ENCODE assay signal across 37 mouse cellular contexts in the genomic region with DNA sequence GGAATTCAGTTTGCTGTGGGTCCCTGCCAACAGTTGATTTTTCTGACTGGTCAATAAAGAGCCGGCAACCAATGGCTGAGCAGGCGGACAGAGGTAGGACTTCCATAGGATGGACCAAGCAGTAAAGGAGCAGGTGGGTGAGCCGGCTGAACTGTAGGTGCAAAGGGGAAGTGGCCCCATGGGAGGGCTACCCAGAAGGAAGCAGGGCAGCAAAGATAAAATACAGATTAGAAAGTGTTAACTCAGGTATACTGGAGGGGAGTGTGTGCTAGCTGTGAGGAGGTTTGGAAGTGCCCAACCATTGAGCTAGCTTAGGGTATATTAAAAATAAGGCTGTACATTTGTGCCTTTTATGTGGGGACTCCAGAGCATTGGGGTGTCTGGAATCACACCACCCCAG. TPM values are rescaled to one million over a fixed set of nuclear protein-coding genes. Genes with fewer than 3 reads are reported as not detected.
"Had no signal": no experiment of that assay in that cellular context is flagged by ENCODE, and none has a peak within 500 bp of the region (broad histone marks: within the 10 kb centered on the region; RNA-seq: fewer than 3 reads in every experiment).

No protein-coding gene starts in this region.

- DNase-seq: left cerebral cortex, postnatal 4 days; liver; liver, embryonic 13.5 days; liver, postnatal 0 days; lung, adult 18-20 months; lung, adult 2 months; lung, embryonic 14.5 days; lung, postnatal 10 days; lung, postnatal 14 days; lung, postnatal 36 days; lung, postnatal 4 days; midbrain, embryonic 14.5 days had no signal

- H3K4me2 ChIP-seq: limb, embryonic 12.5 days; limb, embryonic 13.5 days; limb, embryonic 15.5 days; liver, embryonic 11.5 days; liver, embryonic 12.5 days; liver, embryonic 13.5 days; liver, embryonic 15.5 days; lung, embryonic 14.5 days; lung, embryonic 15.5 days; midbrain, embryonic 11.5 days; midbrain, embryonic 12.5 days; midbrain, embryonic 13.5 days; midbrain, embryonic 15.5 days had no signal

- ATAC-seq: liver, embryonic 12.5 days; liver, postnatal 0 days; lung, postnatal 0 days; midbrain, embryonic 13.5 days; midbrain, embryonic 15.5 days; midbrain, embryonic 16.5 days had no signal

- H3K9ac ChIP-seq: limb, embryonic 12.5 days; limb, embryonic 13.5 days; limb, embryonic 15.5 days; liver, embryonic 12.5 days; liver, embryonic 13.5 days; liver, embryonic 14.5 days; liver, embryonic 15.5 days; liver, postnatal 0 days; lung, embryonic 14.5 days; lung, embryonic 15.5 days; midbrain, embryonic 12.5 days; midbrain, embryonic 13.5 days; midbrain, embryonic 15.5 days had no signal

- H3K4me1 ChIP-seq: limb, embryonic 10.5 days; limb, embryonic 12.5 days; limb, embryonic 13.5 days; limb, embryonic 15.5 days; liver, embryonic 15.5 days; lung, embryonic 15.5 days; megakaryocyte, embryonic 14.5 days; midbrain, embryonic 10.5 days; midbrain, embryonic 12.5 days; midbrain, embryonic 13.5 days; midbrain, embryonic 15.5 days had no signal

- H3K27me3 ChIP-seq: limb, embryonic 12.5 days; limb, embryonic 13.5 days; limb, embryonic 15.5 days; liver, embryonic 12.5 days; liver, embryonic 13.5 days; liver, embryonic 15.5 days; lung, embryonic 15.5 days; megakaryocyte, embryonic 14.5 days; midbrain, embryonic 12.5 days; midbrain, embryonic 13.5 days; midbrain, embryonic 15.5 days had no signal

- H3K27ac ChIP-seq: left cerebral cortex, adult 2 months; limb, embryonic 10.5 days; limb, embryonic 12.5 days; limb, embryonic 13.5 days; limb, embryonic 15.5 days; liver, embryonic 12.5 days; liver, embryonic 13.5 days; liver, embryonic 14.5 days; liver, embryonic 15.5 days; lung, embryonic 15.5 days; macrophage; midbrain, embryonic 10.5 days; midbrain, embryonic 12.5 days; midbrain, embryonic 13.5 days; midbrain, embryonic 15.5 days had no signal

- H3K4me3 ChIP-seq: left cerebral cortex, adult 2 months; limb, embryonic 10.5 days; limb, embryonic 12.5 days; limb, embryonic 13.5 days; limb, embryonic 15.5 days; liver, embryonic 12.5 days; liver, embryonic 13.5 days; liver, embryonic 15.5 days; lung, embryonic 15.5 days; megakaryocyte, embryonic 14.5 days; midbrain, embryonic 10.5 days; midbrain, embryonic 12.5 days; midbrain, embryonic 13.5 days; midbrain, embryonic 15.5 days; myocyte had no signal

- H3K9me3 ChIP-seq: limb, embryonic 10.5 days; limb, embryonic 12.5 days; limb, embryonic 13.5 days; limb, embryonic 15.5 days; liver, embryonic 12.5 days; liver, embryonic 13.5 days; liver, embryonic 15.5 days; lung, embryonic 15.5 days; megakaryocyte, embryonic 14.5 days; midbrain, embryonic 10.5 days; midbrain, embryonic 12.5 days; midbrain, embryonic 13.5 days; midbrain, embryonic 15.5 days had no signal

RNA-seq across cellular contexts. Expression of gene Angptl3, which starts 47.3 kb away (rescaled TPM):
- total RNA-seq: left cerebral cortex, postnatal 10 days; left cerebral cortex, postnatal 14 days; left cerebral cortex, postnatal 25 days; left cerebral cortex, postnatal 4 days; megakaryocyte, adult 5-6 weeks; midbrain, postnatal 0 days had no signal
- polyA plus RNA-seq: lung, adult 2 months had no signal
